Mouse (Mus musculus): ENCODE measurements around the gene Zfp280b. TPM values are rescaled to one million over a fixed set of nuclear protein-coding genes. Genes with fewer than 3 reads are reported as not detected.
"Not testable (repeated sequence)": the region's sequence is repeated elsewhere in the genome, so short reads cannot be mapped to it uniquely, and the experiment has no call there.

Zfp280b gene
- polyA plus RNA-seq, 1 experiment from 2014 or later, result 26.2 TPM

- 23% methylated on average over 5 of the region's 5 CpGs for WGBS
- no peak overlapping the region for H3K4me2 ChIP-seq
- no peak overlapping the region for H3K9ac ChIP-seq
- DNase-seq (peak; percentile 32), ATAC-seq (ENCODE audit: insufficient read depth) (peak; percentile 55; the same call in 1 of the 2 replicates)
- TF ChIP-seq CTCF (IDR thresholded peaks at IDR 0.05; ENCODE audit: low read depth), result no peak
- H3K27ac ChIP-seq (ENCODE audit: low read depth), result no peak overlapping the region
- H3K4me3 ChIP-seq (ENCODE audit: low read depth, low read length), result no peak overlapping the region
- no peaks in the 10 kb centered on the region for H3K27me3 ChIP-seq (ENCODE audit: insufficient read depth, low read length)
- no peaks in the 10 kb centered on the region for H3K9me3 ChIP-seq (ENCODE audit: low read depth, low read length)
- H3K4me1 ChIP-seq (ENCODE audit: insufficient read depth), result no peaks in the 10 kb centered on the region
- H3K36me3 ChIP-seq (ENCODE audit: insufficient read depth), result peaks cover 9% of the 10 kb centered on the region; the same call in 1 of the 2 replicates
These were observed 14.9 kb downstream of the Zfp280b start for GRCm38 (mm10) chr10:76047182-76047869.

- DNase-seq (no peak), ATAC-seq (ENCODE audit: insufficient read depth) (no peak)
- H3K9ac ChIP-seq, result no peak overlapping the region
- H3K27ac ChIP-seq (ENCODE audit: low read depth), result no peak overlapping the region
- 8% methylated on average over 6 of the region's 6 CpGs for WGBS
- no peaks in the 10 kb centered on the region for H3K27me3 ChIP-seq (ENCODE audit: insufficient read depth, low read length)
- H3K4me2 ChIP-seq, result no peak overlapping the region
- no peaks in the 10 kb centered on the region for H3K9me3 ChIP-seq (ENCODE audit: low read depth, low read length)
- no peak overlapping the region for H3K4me3 ChIP-seq (ENCODE audit: low read depth, low read length)
- no peak for TF ChIP-seq CTCF (IDR thresholded peaks at IDR 0.05; ENCODE audit: low read depth)
- H3K4me1 ChIP-seq (ENCODE audit: insufficient read depth), result no peaks in the 10 kb centered on the region
- no peaks in the 10 kb centered on the region for H3K36me3 ChIP-seq (ENCODE audit: insufficient read depth)
These were observed 16.5 kb downstream of the Zfp280b start for GRCm38 (mm10) chr10:76048967-76049366.

DNA sequence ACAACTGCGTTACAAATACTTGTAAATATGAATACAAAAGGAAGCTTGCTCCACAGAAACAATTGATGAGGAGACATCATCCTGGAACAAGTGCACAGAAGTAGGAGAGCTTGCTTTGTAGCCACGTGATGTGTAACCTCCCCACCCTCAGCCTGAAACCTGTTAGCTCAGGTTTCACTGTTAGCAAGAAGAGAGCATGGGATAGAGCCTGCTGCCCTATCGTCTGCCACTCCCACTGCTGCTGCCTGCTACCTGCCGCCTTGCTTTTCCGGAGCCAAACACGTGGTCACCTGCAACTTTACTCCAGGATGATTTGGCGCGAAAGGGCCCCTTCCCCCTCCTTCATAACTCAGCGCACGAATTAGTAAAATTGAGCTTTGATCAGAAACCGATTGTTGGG is 19.4 kb downstream of the Zfp280b start:
- DNase-seq (no peak), ATAC-seq (ENCODE audit: insufficient read depth) (no peak)
- no peaks in the 10 kb centered on the region for H3K36me3 ChIP-seq (ENCODE audit: insufficient read depth)
- no peak for TF ChIP-seq CTCF (IDR thresholded peaks at IDR 0.05; ENCODE audit: low read depth)
- no peaks in the 10 kb centered on the region for H3K4me1 ChIP-seq (ENCODE audit: insufficient read depth)
- WGBS, result 64% methylated on average over 11 of the region's 11 CpGs
- no peaks in the 10 kb centered on the region for H3K27me3 ChIP-seq (ENCODE audit: insufficient read depth, low read length)
- no peak overlapping the region for H3K27ac ChIP-seq (ENCODE audit: low read depth)
- H3K4me2 ChIP-seq, result no peak overlapping the region
- no peak overlapping the region for H3K4me3 ChIP-seq (ENCODE audit: low read depth, low read length)
- no peaks in the 10 kb centered on the region for H3K9me3 ChIP-seq (ENCODE audit: low read depth, low read length)
- no peak overlapping the region for H3K9ac ChIP-seq

- no peaks in the 10 kb centered on the region for H3K4me1 ChIP-seq (ENCODE audit: insufficient read depth)
- no peak overlapping the region for H3K4me3 ChIP-seq (ENCODE audit: low read depth, low read length)
- H3K9ac ChIP-seq, result no peak overlapping the region
- no peaks in the 10 kb centered on the region for H3K36me3 ChIP-seq (ENCODE audit: insufficient read depth)
- H3K27ac ChIP-seq (ENCODE audit: low read depth), result no peak overlapping the region
- H3K9me3 ChIP-seq (ENCODE audit: low read depth, low read length), result no peaks in the 10 kb centered on the region
- 0 out of 2 replicates have a peak, but pooled peaks have one; percentile 3 for TF ChIP-seq CTCF (IDR thresholded peaks at IDR 0.05; ENCODE audit: low read depth)
- H3K4me2 ChIP-seq, result no peak overlapping the region
- H3K27me3 ChIP-seq (ENCODE audit: insufficient read depth, low read length), result no peaks in the 10 kb centered on the region
- WGBS, result 88% methylated on average over 5 of the region's 5 CpGs
- no peak for DNase-seq
- no peak for ATAC-seq (ENCODE audit: insufficient read depth)
These were observed 30.0 kb downstream of the Zfp280b start for GRCm38 (mm10) chr10:76062439-76062838.

GRCm38 (mm10) chr10:76067674-76068613 is 35.5 kb downstream of the Zfp280b start:
- Histone ChIP-seq H3K4me2 (no peak overlapping the region), H3K36me3 (ENCODE audit: insufficient read depth) (no peaks in the 10 kb centered on the region), H3K4me3 (ENCODE audit: low read depth, low read length) (no peak overlapping the region), H3K27me3 (ENCODE audit: insufficient read depth, low read length) (no peaks in the 10 kb centered on the region), H3K9ac (no peak overlapping the region), H3K27ac (ENCODE audit: low read depth) (no peak overlapping the region), H3K9me3 (ENCODE audit: low read depth, low read length) (no peaks in the 10 kb centered on the region), H3K4me1 (ENCODE audit: insufficient read depth) (no peaks in the 10 kb centered on the region)
- no peak for TF ChIP-seq CTCF (IDR thresholded peaks at IDR 0.05; ENCODE audit: low read depth)
- ATAC-seq (ENCODE audit: insufficient read depth) (no peak), DNase-seq (peak; percentile 7)
- 31% methylated on average over 12 of the region's 12 CpGs for WGBS

- not testable (repeated sequence) for ATAC-seq (ENCODE audit: insufficient read depth); H3K4me3 ChIP-seq (ENCODE audit: low read depth, low read length); H3K9me3 ChIP-seq (ENCODE audit: low read depth, low read length); H3K4me1 ChIP-seq (ENCODE audit: insufficient read depth); H3K27me3 ChIP-seq (ENCODE audit: insufficient read depth, low read length); H3K9ac ChIP-seq; H3K4me2 ChIP-seq; DNase-seq; H3K27ac ChIP-seq (ENCODE audit: low read depth); H3K36me3 ChIP-seq (ENCODE audit: insufficient read depth)
- WGBS, result 88% methylated on average over 5 of the region's 5 CpGs
These were observed 39.6 kb downstream of the Zfp280b start for GRCm38 (mm10) chr10:76072080-76072479.

- not testable (repeated sequence) for H3K9me3 ChIP-seq (ENCODE audit: low read depth, low read length); DNase-seq; H3K27ac ChIP-seq (ENCODE audit: low read depth); H3K4me2 ChIP-seq; H3K4me1 ChIP-seq (ENCODE audit: insufficient read depth); H3K36me3 ChIP-seq (ENCODE audit: insufficient read depth); H3K9ac ChIP-seq; H3K27me3 ChIP-seq (ENCODE audit: insufficient read depth, low read length); H3K4me3 ChIP-seq (ENCODE audit: low read depth, low read length); ATAC-seq (ENCODE audit: insufficient read depth)
- WGBS, result 89% methylated on average over 2 of the region's 2 CpGs
These were observed 44.6 kb downstream of the Zfp280b start for GRCm38 (mm10) chr10:76077008-76077407.

Small RNA genes within 50 kb of the gene (microRNA-seq; reads per million reads assigned to microRNA genes)
- not detected for gene Mir6409 (ENCODE audit: borderline number of aligned reads)

Other genes starting within 250 kb of the Zfp280b start
- 23.5 and 24.8 TPM in 2 replicates for gene Gstt1, start 234.1 kb upstream of the Zfp280b start, polyA plus RNA-seq (2014; fragmentation: Nextera tagmentation; extraction: Ambion mirVana)
- not detected in 2 replicates for gene Gstt4, start 210.1 kb upstream of the Zfp280b start, polyA plus RNA-seq (2014; fragmentation: Nextera tagmentation; extraction: Ambion mirVana)
- 28.0 and 29.8 TPM in 2 replicates for gene Gstt2, start 195.2 kb upstream of the Zfp280b start, polyA plus RNA-seq (2014; fragmentation: Nextera tagmentation; extraction: Ambion mirVana)
- 2,116 and 2,356 TPM in 2 replicates for gene Mif, start 172.4 kb upstream of the Zfp280b start, polyA plus RNA-seq (2014; fragmentation: Nextera tagmentation; extraction: Ambion mirVana)
- gene Derl3, start 139.2 kb upstream of the Zfp280b start, polyA plus RNA-seq (2014; fragmentation: Nextera tagmentation; extraction: Ambion mirVana), result 1.9 and 2.0 TPM in 2 replicates
- 199 and 219 TPM in 2 replicates for gene Smarcb1, start 111.0 kb upstream of the Zfp280b start, polyA plus RNA-seq (2014; fragmentation: Nextera tagmentation; extraction: Ambion mirVana)
- 24.3 and 35.2 TPM in 2 replicates for gene Chchd10, start 99.5 kb upstream of the Zfp280b start, polyA plus RNA-seq (2014; fragmentation: Nextera tagmentation; extraction: Ambion mirVana)
- gene Mmp11, start 96.2 kb upstream of the Zfp280b start, polyA plus RNA-seq (2014; fragmentation: Nextera tagmentation; extraction: Ambion mirVana), result 61.8 and 61.9 TPM in 2 replicates
- 0.30 and 0.39 TPM in 2 replicates for gene Gm867, start 92.0 kb upstream of the Zfp280b start, polyA plus RNA-seq (2014; fragmentation: Nextera tagmentation; extraction: Ambion mirVana)
- gene Vpreb3, start 89.6 kb upstream of the Zfp280b start, polyA plus RNA-seq (2014; fragmentation: Nextera tagmentation; extraction: Ambion mirVana), result 0.63 and 0.87 TPM in 2 replicates
- 0.14 TPM in 1 of 2 replicates, not detected in the other for gene Gm5134, start 78.1 kb upstream of the Zfp280b start, polyA plus RNA-seq (2014; fragmentation: Nextera tagmentation; extraction: Ambion mirVana)
- gene Slc5a4b, start 78.3 kb downstream of the Zfp280b start, polyA plus RNA-seq (2014; fragmentation: Nextera tagmentation; extraction: Ambion mirVana), result not detected in 2 replicates
- not detected in 2 replicates for gene Slc5a4a, start 114.8 kb downstream of the Zfp280b start, polyA plus RNA-seq (2014; fragmentation: Nextera tagmentation; extraction: Ambion mirVana)
- 44.6 and 45.0 TPM in 2 replicates for gene Prmt2, start 205.2 kb downstream of the Zfp280b start, polyA plus RNA-seq (2014; fragmentation: Nextera tagmentation; extraction: Ambion mirVana)
- 0.16 TPM in 1 of 2 replicates, not detected in the other for gene S100b, start 221.2 kb downstream of the Zfp280b start, polyA plus RNA-seq (2014; fragmentation: Nextera tagmentation; extraction: Ambion mirVana)